In the genomic region with DNA sequence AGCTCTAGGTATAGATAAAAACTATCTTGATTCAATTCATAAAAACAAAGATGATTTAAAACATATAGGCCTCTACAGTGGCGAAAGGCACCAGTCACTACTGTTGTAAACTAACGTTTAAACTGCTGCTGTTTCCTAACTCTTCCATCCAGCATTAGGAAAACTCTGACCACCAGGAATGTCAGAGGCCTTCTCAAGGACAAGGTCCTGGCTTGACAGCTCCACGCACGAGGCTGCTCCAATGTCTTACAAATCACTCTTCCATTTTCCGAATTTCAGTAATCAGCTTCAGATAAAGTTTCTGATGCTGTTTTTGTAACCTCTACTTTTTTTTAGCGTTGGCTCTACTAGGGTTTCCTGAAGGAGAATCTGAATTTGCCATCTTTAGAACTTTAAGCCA, we compare ENCODE assay signal across 17 mouse cellular contexts.
"Had no signal": no experiment of that assay in that cellular context is flagged by ENCODE, and none has a peak within 500 bp of the region (broad histone marks: within the 10 kb centered on the region; RNA-seq: fewer than 3 reads in every experiment).

No protein-coding gene starts in this region.

- DNase-seq: lung, adult 18-20 months; lung, embryonic 14.5 days; lung, postnatal 10 days; lung, postnatal 4 days; midbrain, embryonic 14.5 days; right cerebral cortex, postnatal 14 days; thymus, adult 2 months; thymus, postnatal 25 days; thymus, postnatal 4 days had no signal

- H3K4me1 ChIP-seq: midbrain, embryonic 10.5 days; midbrain, embryonic 12.5 days; neural tube, embryonic 13.5 days; neural tube, embryonic 15.5 days; stomach, embryonic 15.5 days had no signal

- H3K9ac ChIP-seq: lung, embryonic 14.5 days; midbrain, embryonic 12.5 days; neural tube, embryonic 13.5 days; neural tube, embryonic 15.5 days; stomach, embryonic 15.5 days had no signal

- H3K4me3 ChIP-seq: midbrain, embryonic 10.5 days; midbrain, embryonic 12.5 days; myocyte; neural tube, embryonic 13.5 days; neural tube, embryonic 15.5 days; stomach, embryonic 15.5 days had no signal

- H3K4me2 ChIP-seq: lung, embryonic 14.5 days; midbrain, embryonic 12.5 days; neural tube, embryonic 13.5 days; neural tube, embryonic 15.5 days; stomach, embryonic 15.5 days had no signal

- ATAC-seq: midbrain, embryonic 16.5 days had no signal

- H3K9me3 ChIP-seq: midbrain, embryonic 10.5 days; midbrain, embryonic 12.5 days; neural tube, embryonic 13.5 days; neural tube, embryonic 15.5 days; stomach, embryonic 15.5 days had no signal

- H3K27me3 ChIP-seq: midbrain, embryonic 12.5 days; neural tube, embryonic 13.5 days; neural tube, embryonic 15.5 days; stomach, embryonic 15.5 days had no signal

- H3K27ac ChIP-seq: midbrain, embryonic 10.5 days; midbrain, embryonic 12.5 days; neural tube, embryonic 13.5 days; neural tube, embryonic 15.5 days; stomach, embryonic 15.5 days; stomach, postnatal 0 days had no signal
